Mouse (Mus musculus): ENCODE data around the gene Tmem222. TPM values are rescaled to one million over a fixed set of nuclear protein-coding genes. Genes with fewer than 3 reads are reported as not detected.

Tmem222 gene
- polyA plus RNA-seq, 1 experiment, result 28.5 TPM

GRCm38 (mm10) chr4:133305825-133306224 is 28.2 kb upstream of the Tmem222 start:
- Histone ChIP-seq H3K9ac (ENCODE audit: low read depth, poor library complexity, severe bottlenecking) (no peak overlapping the region), H3K9me3 (replicated peaks; ENCODE audit: control insufficient read depth, insufficient read depth, low read length, poor library complexity, severe bottlenecking) (no peaks in the 10 kb centered on the region), H3K4me3 (ENCODE audit: low read depth, low read length) (no peak overlapping the region), H3K27me3 (ENCODE audit: control insufficient read depth, insufficient read depth, low read length, poor library complexity, severe bottlenecking) (no peaks in the 10 kb centered on the region), H3K36me3 (ENCODE audit: control insufficient read depth, insufficient read depth, low read length, poor library complexity, severe bottlenecking) (peaks cover 7% of the 10 kb centered on the region), H3K4me1 (ENCODE audit: control insufficient read depth, insufficient read depth, low read length) (no peaks in the 10 kb centered on the region), H3K27ac (ENCODE audit: insufficient read depth, low read length) (no peak overlapping the region)
- TF ChIP-seq EP300 (IDR thresholded peaks at IDR 0.05; ENCODE audit: insufficient read depth, low read depth, low read length), result no peak
- no peak for TF ChIP-seq POLR2A (IDR thresholded peaks at IDR 0.05; ENCODE audit: insufficient read depth, low read length)
- no peak for TF ChIP-seq CTCF (IDR thresholded peaks at IDR 0.05; ENCODE audit: low read depth, low read length)

- Histone ChIP-seq H3K36me3 (ENCODE audit: control insufficient read depth, insufficient read depth, low read length, poor library complexity, severe bottlenecking) (peaks cover 15% of the 10 kb centered on the region), H3K27ac (ENCODE audit: insufficient read depth, low read length) (no peak overlapping the region), H3K9me3 (replicated peaks; ENCODE audit: control insufficient read depth, insufficient read depth, low read length, poor library complexity, severe bottlenecking) (no peaks in the 10 kb centered on the region), H3K4me3 (ENCODE audit: low read depth, low read length) (no peak overlapping the region), H3K9ac (ENCODE audit: low read depth, poor library complexity, severe bottlenecking) (no peak overlapping the region), H3K27me3 (ENCODE audit: control insufficient read depth, insufficient read depth, low read length, poor library complexity, severe bottlenecking) (no peaks in the 10 kb centered on the region), H3K4me1 (ENCODE audit: control insufficient read depth, insufficient read depth, low read length) (no peaks in the 10 kb centered on the region)
- TF ChIP-seq EP300 (IDR thresholded peaks at IDR 0.05; ENCODE audit: insufficient read depth, low read depth, low read length) (no peak), POLR2A (IDR thresholded peaks at IDR 0.05; ENCODE audit: insufficient read depth, low read length) (no peak)
These were observed 27.2 kb upstream of the Tmem222 start for GRCm38 (mm10) chr4:133304770-133305169.

GRCm38 (mm10) chr4:133302668-133303067 is 25.1 kb upstream of the Tmem222 start:
- no peaks in the 10 kb centered on the region for H3K9me3 ChIP-seq (replicated peaks; ENCODE audit: control insufficient read depth, insufficient read depth, low read length, poor library complexity, severe bottlenecking)
- no peak overlapping the region for H3K4me3 ChIP-seq (ENCODE audit: low read depth, low read length)
- TF ChIP-seq EP300 (IDR thresholded peaks at IDR 0.05; ENCODE audit: insufficient read depth, low read depth, low read length) (no peak), POLR2A (IDR thresholded peaks at IDR 0.05; ENCODE audit: insufficient read depth, low read length) (no peak), CTCF (IDR thresholded peaks at IDR 0.05; ENCODE audit: low read depth, low read length) (no peak)
- no peaks in the 10 kb centered on the region for H3K27me3 ChIP-seq (ENCODE audit: control insufficient read depth, insufficient read depth, low read length, poor library complexity, severe bottlenecking)
- H3K4me1 ChIP-seq (ENCODE audit: control insufficient read depth, insufficient read depth, low read length), result no peaks in the 10 kb centered on the region
- peaks cover 18% of the 10 kb centered on the region for H3K36me3 ChIP-seq (ENCODE audit: control insufficient read depth, insufficient read depth, low read length, poor library complexity, severe bottlenecking)
- no peak overlapping the region for H3K27ac ChIP-seq (ENCODE audit: insufficient read depth, low read length)
- no peak overlapping the region for H3K9ac ChIP-seq (ENCODE audit: low read depth, poor library complexity, severe bottlenecking)

- H3K27me3 ChIP-seq (ENCODE audit: control insufficient read depth, insufficient read depth, low read length, poor library complexity, severe bottlenecking), result no peaks in the 10 kb centered on the region
- no peaks in the 10 kb centered on the region for H3K4me1 ChIP-seq (ENCODE audit: control insufficient read depth, insufficient read depth, low read length)
- TF ChIP-seq POLR2A (IDR thresholded peaks at IDR 0.05; ENCODE audit: insufficient read depth, low read length) (no peak), CTCF (IDR thresholded peaks at IDR 0.05; ENCODE audit: low read depth, low read length) (peak; percentile 87), EP300 (IDR thresholded peaks at IDR 0.05; ENCODE audit: insufficient read depth, low read depth, low read length) (0 out of 2 replicates have a peak, but pooled peaks have one; percentile 8)
- peaks cover 18% of the 10 kb centered on the region for H3K36me3 ChIP-seq (ENCODE audit: control insufficient read depth, insufficient read depth, low read length, poor library complexity, severe bottlenecking)
- peak overlapping the region; percentile 29 for H3K27ac ChIP-seq (ENCODE audit: insufficient read depth, low read length)
- H3K9me3 ChIP-seq (replicated peaks; ENCODE audit: control insufficient read depth, insufficient read depth, low read length, poor library complexity, severe bottlenecking), result no peaks in the 10 kb centered on the region
- H3K4me3 ChIP-seq (ENCODE audit: low read depth, low read length), result no peak overlapping the region
- H3K9ac ChIP-seq (ENCODE audit: low read depth, poor library complexity, severe bottlenecking), result no peak overlapping the region
These were observed 24.2 kb upstream of the Tmem222 start for GRCm38 (mm10) chr4:133301802-133302201.

- Histone ChIP-seq H3K4me3 (ENCODE audit: low read depth, low read length) (no peak overlapping the region), H3K9me3 (replicated peaks; ENCODE audit: control insufficient read depth, insufficient read depth, low read length, poor library complexity, severe bottlenecking) (no peaks in the 10 kb centered on the region), H3K9ac (ENCODE audit: low read depth, poor library complexity, severe bottlenecking) (no peak overlapping the region), H3K27ac (ENCODE audit: insufficient read depth, low read length) (no peak overlapping the region), H3K36me3 (ENCODE audit: control insufficient read depth, insufficient read depth, low read length, poor library complexity, severe bottlenecking) (peaks cover 26% of the 10 kb centered on the region), H3K4me1 (ENCODE audit: control insufficient read depth, insufficient read depth, low read length) (no peaks in the 10 kb centered on the region), H3K27me3 (ENCODE audit: control insufficient read depth, insufficient read depth, low read length, poor library complexity, severe bottlenecking) (no peaks in the 10 kb centered on the region)
- TF ChIP-seq EP300 (IDR thresholded peaks at IDR 0.05; ENCODE audit: insufficient read depth, low read depth, low read length), result no peak
- no peak for TF ChIP-seq CTCF (IDR thresholded peaks at IDR 0.05; ENCODE audit: low read depth, low read length)
- TF ChIP-seq POLR2A (IDR thresholded peaks at IDR 0.05; ENCODE audit: insufficient read depth, low read length), result no peak
These were observed 22.8 kb upstream of the Tmem222 start for GRCm38 (mm10) chr4:133300421-133300820.

GRCm38 (mm10) chr4:133299701-133300100 is 22.1 kb upstream of the Tmem222 start:
- no peaks in the 10 kb centered on the region for H3K4me1 ChIP-seq (ENCODE audit: control insufficient read depth, insufficient read depth, low read length)
- peaks cover 32% of the 10 kb centered on the region for H3K36me3 ChIP-seq (ENCODE audit: control insufficient read depth, insufficient read depth, low read length, poor library complexity, severe bottlenecking)
- H3K4me3 ChIP-seq (ENCODE audit: low read depth, low read length), result no peak overlapping the region
- no peak overlapping the region for H3K9ac ChIP-seq (ENCODE audit: low read depth, poor library complexity, severe bottlenecking)
- H3K27me3 ChIP-seq (ENCODE audit: control insufficient read depth, insufficient read depth, low read length, poor library complexity, severe bottlenecking), result no peaks in the 10 kb centered on the region
- TF ChIP-seq EP300 (IDR thresholded peaks at IDR 0.05; ENCODE audit: insufficient read depth, low read depth, low read length) (no peak), CTCF (IDR thresholded peaks at IDR 0.05; ENCODE audit: low read depth, low read length) (no peak), POLR2A (IDR thresholded peaks at IDR 0.05; ENCODE audit: insufficient read depth, low read length) (no peak)
- H3K9me3 ChIP-seq (replicated peaks; ENCODE audit: control insufficient read depth, insufficient read depth, low read length, poor library complexity, severe bottlenecking), result no peaks in the 10 kb centered on the region
- H3K27ac ChIP-seq (ENCODE audit: insufficient read depth, low read length), result no peak overlapping the region

All from ES-Bruce4 (cell line).